Mouse (Mus musculus) megakaryocyte progenitor cell, adult 5-6 weeks (primary cell): ENCODE results near the gene Bicd2. TPM values are rescaled to one million over a fixed set of nuclear protein-coding genes. Genes with fewer than 3 reads are reported as not detected.
A peak's percentile ranks its signal among the peaks of the same experiment; 100 is the strongest.

ENCODE experiments used
- ATAC-seq: replicated peaks from 2 replicates; pipeline ENCODE4 v1.8.0; 2016; ENCODE audit warnings: mild to moderate bottlenecking, moderate TSS enrichment, inconsistent platforms; ENCODE audit not compliant: poor library complexity
- total RNA-seq, 2 experiments: library from RNA; stranded (forward) in 1 of 2; stranded (reverse) in 1 of 2; fragments of 157-497, 149-512 nt in 1 of 2; fragments of 200-1000 nt in 1 of 2; gene quantifications; 2 replicates each; pipeline versions ENCODE4 v1.2.3 to v1.2.4; 2015 to 2017

The Bicd2 gene
- total RNA-seq (2015) (9.7 and 10.9 TPM in 2 replicates), total RNA-seq (2017) (17.1 and 21.5 TPM in 2 replicates)

DNA sequence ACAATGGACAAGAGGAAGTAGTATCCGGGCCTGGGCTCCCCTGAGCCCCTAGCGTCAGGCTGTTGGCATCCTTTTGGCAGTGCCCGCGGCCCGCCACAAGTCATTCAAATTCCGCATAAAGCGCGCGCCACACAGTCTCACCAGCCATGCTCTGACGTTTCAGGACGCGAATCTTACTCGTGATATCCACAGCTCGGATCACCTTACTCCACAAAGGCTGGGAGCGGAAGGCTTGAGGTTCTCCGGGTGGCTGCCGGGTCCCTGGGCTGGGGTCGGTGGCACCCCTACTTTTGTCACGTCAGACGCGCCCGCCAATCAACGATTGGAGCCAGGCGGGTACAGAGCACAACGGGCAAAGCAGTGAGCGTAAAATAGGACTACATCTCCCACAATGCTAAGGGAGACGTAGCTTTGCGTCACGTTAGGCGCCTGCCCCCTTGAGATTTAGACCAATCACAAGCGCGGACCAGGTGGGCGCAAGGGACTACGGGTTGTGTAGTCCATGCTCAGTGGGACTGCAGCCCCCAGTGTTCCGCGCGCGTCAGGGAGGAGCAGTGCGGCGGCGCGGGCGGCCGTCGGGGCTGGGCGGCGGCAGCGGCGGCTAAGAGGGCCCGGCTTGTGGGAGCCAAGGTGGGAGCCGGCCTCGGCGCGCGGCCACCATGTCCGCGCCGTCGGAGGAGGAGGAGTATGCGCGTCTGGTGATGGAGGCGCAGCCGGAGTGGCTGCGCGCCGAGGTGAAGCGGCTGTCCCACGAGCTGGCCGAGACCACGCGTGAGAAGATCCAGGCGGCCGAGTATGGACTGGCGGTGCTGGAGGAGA is at the start of gene Bicd2:
Gene Bicd2 (plus strand): TSS at position 574 of the 819 bp plus-strand sequence.
- ATAC-seq = peak; percentile 86

DNA sequence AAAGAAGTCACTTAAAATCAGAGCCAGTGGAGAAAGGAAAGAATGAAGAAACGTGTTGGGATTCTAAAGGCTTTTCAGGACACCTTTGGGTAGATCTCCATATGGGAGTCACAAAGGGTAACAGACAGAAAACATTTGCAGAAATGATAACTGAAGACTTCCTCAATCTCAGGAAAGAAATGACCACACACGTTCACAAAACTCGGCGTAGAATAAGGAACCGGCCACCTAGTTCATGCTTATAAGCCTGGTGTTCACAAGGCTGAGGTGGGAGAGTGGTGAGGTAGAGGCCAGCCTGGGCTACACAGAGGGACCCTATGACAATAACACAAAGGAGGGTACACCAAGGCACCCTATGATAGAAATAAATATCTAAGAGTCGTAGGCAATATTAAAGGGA is 49.4 kb upstream of the Bicd2 start:
- ATAC-seq = peak; percentile 82

DNA sequence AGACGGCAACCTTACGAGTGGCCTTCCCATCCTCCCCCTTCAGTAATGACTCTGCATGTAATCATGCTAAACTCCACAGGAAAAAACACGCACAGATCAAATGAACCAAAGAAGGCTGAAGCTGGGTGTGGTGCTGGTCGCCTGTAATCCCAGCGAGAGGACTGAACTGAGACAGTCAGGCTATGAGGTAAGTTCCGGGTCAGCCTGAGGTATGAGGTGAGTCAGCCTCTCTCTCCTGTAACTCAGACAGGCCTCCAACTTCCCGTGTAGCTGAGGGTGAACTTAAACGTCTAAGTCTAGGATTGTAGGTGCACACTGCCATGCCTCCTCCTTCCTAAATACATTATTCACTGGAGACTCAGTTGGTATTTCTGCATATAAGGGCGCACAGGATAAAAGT is 47.3 kb upstream of the Bicd2 start:
- ATAC-seq = no peak

DNA sequence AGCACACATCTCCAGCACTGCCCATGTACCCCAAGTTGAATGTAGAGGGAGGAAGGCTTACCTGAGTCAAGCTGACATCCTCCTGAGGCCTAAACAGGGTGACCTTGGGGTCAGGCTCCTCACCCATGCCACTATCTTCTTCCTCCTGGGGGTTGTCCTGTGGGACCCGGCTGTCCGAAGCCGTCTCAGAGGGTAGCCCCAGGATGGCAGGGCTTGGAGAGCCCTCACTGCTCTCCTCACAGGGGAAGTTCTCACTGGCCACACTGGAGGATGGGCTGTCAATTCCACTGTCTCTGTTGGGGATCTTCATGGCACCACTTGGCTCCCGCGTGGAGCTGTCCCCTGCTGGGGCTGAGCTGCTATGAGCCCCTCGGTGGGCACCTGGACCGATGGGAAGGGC is 45.1 kb upstream of the Bicd2 start:
- no peak for ATAC-seq

DNA sequence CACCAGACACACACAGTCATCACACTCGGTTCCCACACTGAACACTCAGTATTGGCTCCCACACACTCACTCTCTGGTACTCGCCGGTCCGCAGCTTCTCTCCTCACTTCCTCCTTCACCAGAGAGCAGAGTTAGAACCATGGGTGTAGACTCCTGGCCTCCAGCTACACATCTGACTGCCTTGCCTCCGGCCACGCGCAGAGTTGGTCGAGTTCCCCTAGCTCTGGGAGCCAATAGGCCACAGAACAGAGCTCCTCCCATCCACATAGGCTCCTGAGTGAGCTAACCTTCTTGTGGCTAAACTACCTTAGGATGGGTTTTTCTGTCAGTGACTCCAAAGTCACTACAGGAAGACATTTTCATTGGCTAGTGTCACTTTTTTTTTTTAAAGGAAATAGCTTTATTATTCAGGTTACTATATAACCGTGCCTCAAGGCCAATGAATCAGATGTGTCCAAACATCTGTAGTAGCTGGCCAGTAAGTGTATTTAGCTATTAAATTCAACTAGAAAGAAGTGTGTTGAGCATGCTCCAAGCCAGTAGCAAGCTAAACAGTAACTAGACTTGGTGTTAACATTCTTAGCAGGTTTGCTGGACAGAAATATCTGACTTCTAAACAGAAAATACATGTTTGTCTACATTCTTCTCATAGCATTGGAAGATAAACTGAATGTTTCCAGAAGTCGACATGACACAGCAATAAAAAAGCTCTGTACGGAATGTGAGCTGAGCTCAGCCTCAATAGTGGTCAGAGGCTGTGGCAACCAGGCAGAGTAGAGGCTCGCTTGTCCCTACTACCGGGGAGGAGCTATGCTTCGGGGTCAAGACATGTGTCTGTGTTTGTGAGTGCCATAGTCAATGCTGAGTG is 42.6 kb upstream of the Bicd2 start:
- peak; percentile 80 for ATAC-seq

DNA sequence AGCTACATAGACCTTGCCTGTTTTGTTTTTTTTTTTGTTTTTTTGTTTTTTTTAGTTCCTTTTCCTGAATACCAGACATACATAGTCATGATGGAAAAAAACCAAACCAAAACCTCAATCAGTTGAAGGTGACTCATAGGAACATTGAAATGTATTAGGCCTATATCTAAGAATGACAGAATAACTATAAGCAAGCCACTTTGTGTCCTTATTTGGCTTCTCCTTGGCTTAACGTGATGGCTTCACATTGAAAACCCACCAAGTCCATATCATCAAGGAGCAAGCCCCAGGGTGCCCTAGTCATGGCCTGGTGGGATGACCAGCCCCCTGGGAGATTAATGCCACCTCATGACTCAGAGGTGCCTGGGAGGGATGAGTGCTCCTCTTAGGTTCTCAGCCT is 40.6 kb upstream of the Bicd2 start:
- no peak for ATAC-seq

DNA sequence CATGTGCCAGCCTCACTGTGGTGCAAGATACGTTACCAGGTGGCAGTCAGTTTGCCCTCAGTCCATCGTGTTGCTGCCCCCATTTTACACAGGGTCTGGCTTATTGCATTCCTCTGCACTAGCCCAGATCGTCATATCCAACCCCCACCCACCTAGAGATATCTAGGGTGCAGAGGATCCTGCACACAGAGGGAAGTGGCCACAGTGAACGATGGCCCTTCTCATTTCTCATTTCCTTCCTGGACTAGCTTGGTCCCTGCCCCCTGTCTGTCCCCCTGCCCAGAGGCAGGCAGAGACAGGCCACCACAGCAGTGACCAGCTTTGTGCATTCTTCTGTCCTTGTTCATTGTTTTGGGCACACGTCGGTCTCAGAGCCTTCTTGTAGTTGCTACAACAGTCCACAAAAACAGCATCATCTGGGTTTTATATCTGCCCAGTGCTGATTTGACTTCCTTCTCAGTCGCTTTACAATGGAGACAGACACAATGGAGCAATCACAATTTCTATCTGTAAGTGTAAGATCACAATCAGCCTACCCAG is 34.5 kb upstream of the Bicd2 start:
- peak; percentile 21 for ATAC-seq

DNA sequence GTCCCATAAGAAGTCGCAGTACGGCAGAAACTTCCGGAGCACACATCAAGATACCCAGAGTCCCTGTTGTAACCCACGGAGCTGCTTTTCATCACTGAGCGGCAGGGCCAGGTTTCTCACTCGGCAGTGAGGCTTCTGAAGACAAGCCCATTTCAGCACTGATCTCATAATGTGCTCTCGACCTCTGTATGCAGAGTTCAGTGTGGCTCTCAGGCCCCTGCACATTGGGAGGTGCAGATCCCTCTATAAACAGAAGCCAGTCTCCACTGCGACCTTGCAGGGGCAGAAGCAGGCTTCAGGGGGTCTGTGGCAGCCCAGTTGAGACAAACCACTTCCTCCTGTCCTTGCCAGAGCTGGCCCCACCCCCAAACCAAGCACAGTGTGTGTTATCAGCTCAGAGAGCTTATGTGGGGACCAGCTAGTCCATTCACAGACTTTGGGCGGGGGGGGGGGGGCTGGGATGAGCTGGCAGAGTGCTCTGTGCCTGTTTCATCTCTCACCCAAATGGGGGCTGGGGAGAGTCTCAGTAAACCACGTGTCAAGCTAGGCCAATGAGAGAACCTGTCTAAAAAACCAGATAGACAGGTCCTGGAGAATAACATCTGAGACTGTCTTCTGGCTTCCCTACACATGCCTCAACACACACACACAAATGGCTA is 33.9 kb upstream of the Bicd2 start:
- ATAC-seq = peak; percentile 61

DNA sequence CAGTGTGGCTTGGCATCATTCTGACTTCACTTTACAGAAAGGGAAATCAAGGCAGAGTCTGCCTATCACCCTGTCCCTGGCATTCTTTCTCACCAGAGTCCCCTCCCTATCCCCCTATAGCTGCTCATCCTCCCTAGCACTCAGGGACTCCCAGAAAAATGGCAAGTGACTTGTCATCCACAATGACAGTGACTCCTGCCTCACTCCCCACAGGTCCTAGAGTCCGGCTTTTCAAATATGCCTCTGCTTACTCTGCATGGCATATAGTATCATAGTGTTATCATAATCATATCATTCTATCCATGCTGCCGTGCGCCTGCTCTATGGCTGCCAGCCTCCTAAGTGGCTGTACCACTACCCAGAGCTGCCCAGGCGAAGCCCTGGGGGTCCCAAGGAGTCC is 33.2 kb upstream of the Bicd2 start:
- ATAC-seq = no peak

DNA sequence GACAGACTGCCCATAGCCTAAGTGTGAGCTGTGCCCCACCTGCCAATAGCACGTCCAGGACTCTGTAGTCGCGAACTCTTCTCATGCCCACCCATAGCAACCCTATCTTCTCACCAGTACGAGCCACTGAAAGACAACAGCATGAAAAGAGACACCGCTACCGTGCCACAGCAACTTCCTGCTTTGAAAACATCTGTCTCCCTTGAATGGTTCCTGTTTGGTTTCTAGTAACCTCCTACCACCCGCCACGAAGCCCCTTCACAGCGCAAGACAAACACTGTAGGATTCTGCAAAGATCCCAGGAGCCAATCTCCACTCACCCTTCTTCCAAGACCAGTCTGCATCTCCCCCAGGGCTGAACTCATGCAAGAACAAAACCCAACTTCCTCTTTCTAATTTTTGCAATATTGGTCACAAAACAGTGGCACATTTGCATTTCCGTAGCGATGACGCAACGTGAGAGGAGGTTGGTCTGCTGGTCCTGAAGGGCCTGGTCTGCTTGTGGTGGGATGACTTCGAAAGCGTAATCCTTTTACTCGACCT is 32.5 kb upstream of the Bicd2 start:
- peak; percentile 56 for ATAC-seq

DNA sequence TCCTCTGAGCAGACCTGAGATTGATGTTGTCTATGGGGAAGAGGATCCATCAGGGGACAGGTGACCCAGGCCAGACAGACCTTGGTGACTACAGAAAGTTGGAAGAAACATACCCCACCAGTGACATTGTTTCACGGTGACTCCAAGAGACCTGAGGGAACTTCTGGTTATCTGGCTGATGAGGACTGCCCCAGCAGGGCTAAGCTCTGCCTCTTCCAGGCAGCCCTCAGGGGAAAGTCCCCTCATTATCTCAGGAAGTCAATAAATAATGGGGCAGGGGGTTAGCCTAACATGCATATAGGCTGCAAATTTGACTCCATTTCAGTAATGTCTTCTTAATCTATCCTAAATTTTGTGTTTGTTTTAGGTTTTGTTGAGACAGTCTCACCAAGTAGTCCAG is 31.9 kb upstream of the Bicd2 start:
- no peak for ATAC-seq

DNA sequence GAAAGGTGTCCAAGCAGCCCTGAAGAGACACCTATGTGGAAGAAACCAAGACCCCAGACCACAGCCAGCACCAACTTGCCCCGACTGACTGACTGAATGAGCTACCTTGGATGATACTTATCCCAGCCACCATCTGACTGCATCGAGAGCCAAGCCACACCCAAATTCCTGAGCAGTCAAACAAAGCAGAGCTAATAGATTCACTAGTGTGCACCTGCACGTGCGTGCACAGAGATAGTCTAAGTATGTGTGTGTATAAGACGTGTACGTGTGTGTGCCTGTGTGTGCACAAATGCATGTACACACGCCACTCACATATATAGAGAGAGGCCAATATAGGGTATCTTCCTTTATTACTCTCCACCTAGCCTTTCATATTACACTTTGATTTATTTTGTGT is 29.7 kb upstream of the Bicd2 start:
- ATAC-seq = no peak

DNA sequence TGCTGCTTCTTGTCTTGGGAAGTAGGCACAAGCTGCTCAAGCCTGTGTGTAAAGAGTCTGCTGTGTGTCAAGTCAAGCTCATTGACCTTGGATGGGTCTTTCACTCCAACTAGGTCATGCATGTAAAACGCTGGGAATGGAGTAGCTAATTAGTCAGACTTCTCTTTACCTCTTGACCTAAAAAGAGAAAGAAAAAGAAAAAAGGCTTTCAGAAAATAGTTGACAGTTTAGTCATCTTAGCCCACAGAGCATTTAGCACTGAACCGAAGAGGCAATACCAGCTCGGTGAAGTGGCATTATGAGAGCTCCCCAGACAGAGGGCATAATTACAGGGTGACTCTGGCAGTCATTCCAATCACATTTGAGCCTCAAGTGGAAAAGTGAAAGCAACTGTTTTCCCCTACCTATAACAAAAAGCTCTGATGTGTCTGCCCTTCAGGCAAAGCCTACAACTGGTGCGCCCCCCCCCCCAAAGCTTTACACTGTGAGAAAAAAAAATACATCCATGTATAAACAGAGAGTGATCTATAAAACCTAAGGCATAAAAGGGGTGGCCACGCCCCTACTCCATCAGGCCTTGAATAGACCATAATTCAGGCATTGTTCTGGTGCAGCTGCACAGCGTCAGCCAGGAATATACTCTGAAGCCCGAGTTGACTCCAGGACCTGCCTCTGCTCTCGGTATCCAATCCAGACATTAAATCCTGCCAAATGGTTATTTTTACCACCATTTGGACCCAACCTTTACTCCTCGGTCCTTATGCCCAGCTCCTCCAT is 24.8 kb upstream of the Bicd2 start:
- no peak for ATAC-seq

DNA sequence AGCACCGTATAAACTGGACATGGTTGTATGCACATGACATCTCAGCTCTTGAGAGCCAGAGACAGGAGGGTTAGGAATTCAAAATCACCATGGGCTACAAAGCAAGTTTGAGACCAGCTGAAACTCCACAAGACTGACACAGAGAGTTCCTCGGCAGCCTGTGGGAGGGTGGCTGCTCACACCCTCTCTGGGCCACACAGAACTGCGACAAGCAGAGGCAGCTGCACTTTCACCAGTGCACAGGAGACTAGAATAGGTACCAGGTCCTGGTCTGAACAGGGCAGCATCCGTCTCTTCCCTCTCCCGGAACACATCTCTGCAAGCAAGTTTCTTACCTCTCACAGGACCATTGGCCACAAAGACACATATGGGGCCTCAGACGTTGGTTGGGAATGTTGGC is 23.9 kb upstream of the Bicd2 start:
- no peak for ATAC-seq

DNA sequence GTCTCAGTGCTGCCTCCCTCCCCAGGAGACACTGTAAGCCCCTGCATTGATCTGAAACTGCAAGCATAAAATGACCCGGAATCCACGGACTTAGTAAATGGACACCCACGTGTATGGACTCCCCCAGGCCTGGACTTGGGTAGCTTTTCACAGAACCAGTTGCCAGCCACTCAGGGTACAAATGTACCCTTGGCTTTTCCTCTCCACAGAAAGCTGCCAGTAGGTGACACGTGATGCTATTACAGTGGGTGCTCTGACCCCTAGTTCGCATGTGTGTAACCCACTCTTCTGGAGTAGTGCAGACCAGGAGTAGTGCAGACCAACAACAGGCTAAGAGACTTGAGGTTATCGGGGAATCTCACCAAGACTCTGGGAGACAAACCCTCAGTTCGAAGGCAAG is 23.5 kb upstream of the Bicd2 start:
- ATAC-seq = no peak

DNA sequence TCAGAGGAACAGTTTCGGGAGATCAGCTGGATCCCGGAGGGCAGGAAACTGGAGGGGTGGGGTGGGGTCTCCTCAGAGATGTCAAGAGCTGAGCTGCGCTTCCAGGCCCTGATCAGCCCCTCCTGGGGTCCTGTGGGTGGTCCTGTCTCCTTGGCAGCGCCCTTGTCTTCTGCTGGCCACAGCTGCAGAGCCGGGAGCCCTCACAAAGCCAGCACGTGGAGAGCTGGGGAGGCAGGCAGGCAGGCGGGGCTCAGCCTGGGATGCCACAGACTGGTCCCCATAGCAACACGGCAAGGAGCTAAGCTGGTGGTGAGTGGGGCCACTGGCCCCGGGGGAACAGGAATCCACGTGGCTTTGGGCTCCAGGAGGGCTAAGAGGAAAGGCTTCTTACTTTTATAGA is 21.3 kb upstream of the Bicd2 start, which contains the start of gene Fgd3:
Gene Fgd3 (minus strand): TSS at position 272 of the 400 bp plus-strand sequence.
- peak; percentile 49; the same call in 1 of the 2 replicates for ATAC-seq

DNA sequence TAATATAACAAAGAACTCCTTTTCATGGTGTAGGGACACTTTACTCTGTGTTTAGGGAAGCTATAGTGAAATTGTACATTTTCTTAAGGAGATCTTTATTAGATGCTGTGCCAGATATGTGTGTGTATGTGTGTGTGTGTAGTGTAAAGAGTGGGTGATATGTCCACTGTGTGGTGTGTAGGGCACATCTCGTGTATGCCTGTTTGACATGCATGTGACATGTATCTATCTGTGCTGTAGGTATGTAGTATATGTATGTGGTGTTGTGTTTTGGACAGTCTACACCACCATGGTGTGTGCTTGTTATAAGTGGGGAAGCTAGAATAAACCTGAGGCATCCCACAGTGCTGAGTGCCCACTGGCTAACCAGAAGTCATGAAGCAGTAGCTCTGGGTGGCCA is 20.9 kb upstream of the Bicd2 start:
- no peak for ATAC-seq

DNA sequence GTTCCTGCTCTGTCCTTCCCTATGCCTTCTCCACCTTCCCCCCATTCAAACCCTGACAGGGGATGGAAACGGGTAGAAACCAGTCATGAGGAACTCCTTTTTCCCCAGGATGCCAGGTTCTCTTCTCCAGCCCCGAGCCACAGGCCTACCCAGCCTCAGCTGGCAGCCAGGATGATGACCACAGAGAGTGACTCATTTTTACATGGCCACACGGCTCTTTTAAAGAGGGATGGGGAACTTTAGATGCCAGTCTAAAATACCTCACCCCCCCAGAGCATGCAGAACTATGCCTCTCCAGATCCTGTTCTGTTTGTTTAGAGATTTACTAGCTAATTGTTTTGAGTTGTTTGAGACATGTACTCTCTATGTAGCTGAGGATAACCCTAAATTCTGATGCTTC is 19.9 kb upstream of the Bicd2 start:
- ATAC-seq = peak; percentile 68

DNA sequence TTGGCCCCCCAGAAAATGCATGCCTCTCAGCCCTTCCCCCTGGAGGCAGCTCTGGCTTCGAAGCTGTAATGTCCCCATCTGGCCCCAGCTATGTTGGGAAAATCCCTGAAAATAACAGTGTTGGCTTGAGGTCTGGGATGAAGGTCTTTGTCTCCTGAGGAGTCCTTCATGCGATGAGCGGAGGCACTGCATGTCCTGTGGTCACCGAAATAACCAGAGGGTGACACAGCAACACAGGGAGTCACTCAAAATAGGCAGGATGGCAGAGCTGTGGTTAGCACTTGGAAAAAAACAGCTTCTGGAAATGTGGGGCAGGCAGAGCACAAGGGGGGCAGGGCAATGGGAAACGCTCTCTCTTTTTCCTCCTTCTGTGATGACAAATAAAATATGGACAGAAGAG is 19.2 kb upstream of the Bicd2 start:
- ATAC-seq = peak; percentile 32

DNA sequence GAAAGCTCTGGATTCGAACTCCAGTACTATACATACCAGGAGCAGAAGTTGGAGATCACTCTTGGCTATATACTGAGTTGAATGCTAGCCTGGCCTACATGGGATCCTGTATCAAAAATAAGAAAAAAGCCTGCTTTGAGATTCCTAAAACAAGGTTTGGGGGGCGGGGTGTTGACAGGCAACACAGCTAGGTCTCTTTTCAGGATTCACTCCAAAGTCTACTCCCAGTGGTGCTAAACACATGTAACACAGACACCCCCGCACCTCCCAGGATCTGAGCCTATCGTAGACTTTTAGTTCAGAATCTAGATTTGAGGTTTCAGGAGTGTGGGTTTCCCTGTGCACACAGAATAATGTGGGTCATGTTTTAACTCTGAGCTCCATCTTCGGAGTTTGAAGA is 18.6 kb upstream of the Bicd2 start:
- ATAC-seq = no peak
